Mouse (Mus musculus) kidney, embryonic 15.5 days (tissue): ENCODE results near the gene Mymx. TPM values are rescaled to one million over a fixed set of nuclear protein-coding genes. Genes with fewer than 3 reads are reported as not detected.

ENCODE experiments used
- ATAC-seq: fragments of 200-750 bp; cut with Nextera tagmentation; replicated peaks from 2 replicates; pipeline ENCODE4 v1.8.0; 2017; ENCODE audit warnings: moderate TSS enrichment; ENCODE audit not compliant: low FRiP score
- H3K27ac ChIP-seq: fragments of 300-500 bp; sonication (generic); 2 replicates; pipeline ENCODE4 v1.5.1; 2015; ENCODE audit warnings: mild to moderate bottlenecking, inconsistent platforms
- H3K27me3 ChIP-seq: fragments of 300-500 bp; sonication (generic); 2 replicates; pipeline ENCODE4 v1.6.1; 2015; ENCODE audit warnings: inconsistent platforms
- H3K36me3 ChIP-seq: fragments of 300-500 bp; sonication (generic); 2 replicates; pipeline ENCODE4 v1.6.1; 2015; ENCODE audit warnings: inconsistent platforms
- H3K4me1 ChIP-seq: fragments of 300-500 bp; sonication (generic); 2 replicates; pipeline ENCODE4 v1.6.1; 2015; ENCODE audit warnings: inconsistent platforms
- H3K4me2 ChIP-seq: fragments of 300-500 bp; sonication (generic); 2 replicates; pipeline ENCODE4 v1.6.1; 2015; ENCODE audit warnings: moderate library complexity, mild to moderate bottlenecking, inconsistent platforms
- H3K4me3 ChIP-seq: fragments of 300-500 bp; sonication (generic); replicated peaks from 2 replicates; pipeline ENCODE4 v1.5.1; 2015; ENCODE audit warnings: mild to moderate bottlenecking, inconsistent platforms
- H3K9ac ChIP-seq: fragments of 300-500 bp; sonication (generic); 2 replicates; pipeline ENCODE4 v1.6.1; 2015; ENCODE audit warnings: mild to moderate bottlenecking, inconsistent platforms
- H3K9me3 ChIP-seq: fragments of 300-500 bp; sonication (generic); replicated peaks from 2 replicates; pipeline ENCODE4 v1.6.1; 2016; ENCODE audit warnings: inconsistent platforms
- WGBS: fragments of 180-500 bp; shearing (Covaris S2); methylation state at CpG from one replicate; pipeline ENCODE4 v1.1.7; 2015; ENCODE audit warnings: mixed read lengths; 5-methylcytosine and 5-hydroxymethylcytosine counted together
- polyA plus RNA-seq: library from polyadenylated mRNA; unstranded; fragments of >200 nt; fragmentation: Nextera tagmentation; extraction: Ambion mirVana; gene quantifications from 2 replicates; pipeline ENCODE4 v1.2.1, GENCODE M21; 2015

The Mymx gene
- polyA plus RNA-seq, 1 experiment from 2014 or later = 5.7 TPM

GRCm38 (mm10) chr17:45565103-45565502 lies 36.8 kb downstream of the Mymx start:
- Histone ChIP-seq H3K27me3 (no peaks in the 10 kb centered on the region), H3K36me3 (peaks cover 48% of the 10 kb centered on the region), H3K9me3 (no peaks in the 10 kb centered on the region), H3K27ac (peak overlapping the region; percentile 95; the same call in 1 of the 2 replicates), H3K4me2 (peak overlapping the region; percentile 70), H3K4me1 (peaks cover 60% of the 10 kb centered on the region), H3K4me3 (peak overlapping the region; percentile 97), H3K9ac (peak overlapping the region; percentile 95)
- WGBS = 94% methylated on average over 11 of the region's 11 CpGs
- no peak for ATAC-seq

GRCm38 (mm10) chr17:45564531-45565084 lies 37.3 kb downstream of the Mymx start:
- H3K9me3 ChIP-seq = no peaks in the 10 kb centered on the region
- H3K4me3 ChIP-seq = peak overlapping the region; percentile 97
- peak overlapping the region; percentile 95 for H3K27ac ChIP-seq
- peaks cover 55% of the 10 kb centered on the region for H3K4me1 ChIP-seq
- no peaks in the 10 kb centered on the region for H3K27me3 ChIP-seq
- peaks cover 43% of the 10 kb centered on the region for H3K36me3 ChIP-seq
- H3K9ac ChIP-seq = peak overlapping the region; percentile 95
- WGBS = 9% methylated on average over 18 of the region's 18 CpGs
- ATAC-seq = peak; percentile 6; the same call in 1 of the 2 replicates
- H3K4me2 ChIP-seq = peak overlapping the region; percentile 70

DNA sequence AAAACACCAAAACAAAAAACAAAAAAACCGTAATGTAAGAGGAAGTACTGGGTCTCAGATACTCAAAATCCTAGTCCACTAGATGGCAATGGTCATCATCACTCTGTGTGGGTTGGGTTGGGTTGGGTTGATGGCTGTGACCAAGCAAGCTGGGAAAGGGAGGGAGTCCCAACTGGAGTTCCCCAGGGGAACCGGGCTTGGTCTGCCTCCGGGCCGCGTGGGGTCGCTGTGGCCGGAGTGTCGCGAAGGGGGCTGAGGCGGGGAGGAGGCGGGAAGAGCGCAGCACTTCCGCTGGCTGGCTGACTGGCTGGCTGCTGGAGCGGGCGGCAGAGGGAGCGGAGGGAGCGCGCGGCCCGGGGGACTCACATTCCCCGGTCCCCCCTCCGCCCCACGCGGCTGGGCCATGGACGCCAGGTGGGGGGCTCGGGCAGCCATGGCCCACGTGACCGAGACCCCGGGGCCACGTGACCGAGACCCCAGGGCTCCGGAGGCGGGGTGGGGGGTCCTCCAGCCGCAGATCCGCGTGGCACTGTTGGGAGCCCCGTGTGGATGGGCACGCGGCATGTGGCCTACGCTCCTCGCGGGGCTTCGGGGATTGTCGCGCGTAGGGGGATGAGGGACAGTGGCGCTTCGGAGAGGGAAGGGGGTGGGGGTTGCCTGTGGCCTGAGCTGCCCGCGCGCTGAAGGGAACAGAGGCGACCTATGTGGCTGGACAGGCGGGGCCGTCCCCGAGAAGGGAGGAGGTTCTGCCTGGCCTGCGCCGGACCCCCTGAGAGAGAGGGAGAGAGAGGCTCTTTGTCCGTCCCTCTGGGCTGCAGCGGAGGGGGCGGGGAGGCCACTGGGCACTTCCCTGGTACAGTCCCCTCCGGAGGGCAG lies 38.0 kb downstream of the Mymx start, which contains the start of gene Slc35b2:
TSS of gene Slc35b2 (plus strand) at position 220 of the 876 bp plus-strand sequence.
- ATAC-seq = peak; percentile 89
- Histone ChIP-seq H3K27ac (peak within 1 kb of the TSS; percentile 95), H3K4me1 (peaks cover 48% of the 10 kb centered on the region), H3K4me2 (peak within 1 kb of the TSS; percentile 70), H3K4me3 (peak within 1 kb of the TSS; percentile 97), H3K9ac (peak within 1 kb of the TSS; percentile 95), H3K36me3 (peaks cover 36% of the 10 kb centered on the region), H3K27me3 (no peaks in the 10 kb centered on the region), H3K9me3 (no peaks in the 10 kb centered on the region)
- WGBS = under 1% methylated on average over 55 of the region's 61 CpGs

GRCm38 (mm10) chr17:45563216-45563615 lies 38.7 kb downstream of the Mymx start:
- H3K9ac ChIP-seq = no peak overlapping the region
- peak overlapping the region; percentile 97; the same call in 1 of the 2 replicates for H3K4me3 ChIP-seq
- H3K4me1 ChIP-seq = peaks cover 45% of the 10 kb centered on the region
- H3K27ac ChIP-seq = no peak overlapping the region
- no peaks in the 10 kb centered on the region for H3K27me3 ChIP-seq
- ATAC-seq = no peak
- peaks cover 29% of the 10 kb centered on the region for H3K36me3 ChIP-seq
- peak overlapping the region; percentile 70 for H3K4me2 ChIP-seq
- WGBS = 76% methylated on average over 12 of the region's 12 CpGs
- no peaks in the 10 kb centered on the region for H3K9me3 ChIP-seq

GRCm38 (mm10) chr17:45559732-45560525 lies 42.0 kb downstream of the Mymx start:
- no peak for ATAC-seq
- WGBS = 86% methylated on average over 15 of the region's 15 CpGs

DNA sequence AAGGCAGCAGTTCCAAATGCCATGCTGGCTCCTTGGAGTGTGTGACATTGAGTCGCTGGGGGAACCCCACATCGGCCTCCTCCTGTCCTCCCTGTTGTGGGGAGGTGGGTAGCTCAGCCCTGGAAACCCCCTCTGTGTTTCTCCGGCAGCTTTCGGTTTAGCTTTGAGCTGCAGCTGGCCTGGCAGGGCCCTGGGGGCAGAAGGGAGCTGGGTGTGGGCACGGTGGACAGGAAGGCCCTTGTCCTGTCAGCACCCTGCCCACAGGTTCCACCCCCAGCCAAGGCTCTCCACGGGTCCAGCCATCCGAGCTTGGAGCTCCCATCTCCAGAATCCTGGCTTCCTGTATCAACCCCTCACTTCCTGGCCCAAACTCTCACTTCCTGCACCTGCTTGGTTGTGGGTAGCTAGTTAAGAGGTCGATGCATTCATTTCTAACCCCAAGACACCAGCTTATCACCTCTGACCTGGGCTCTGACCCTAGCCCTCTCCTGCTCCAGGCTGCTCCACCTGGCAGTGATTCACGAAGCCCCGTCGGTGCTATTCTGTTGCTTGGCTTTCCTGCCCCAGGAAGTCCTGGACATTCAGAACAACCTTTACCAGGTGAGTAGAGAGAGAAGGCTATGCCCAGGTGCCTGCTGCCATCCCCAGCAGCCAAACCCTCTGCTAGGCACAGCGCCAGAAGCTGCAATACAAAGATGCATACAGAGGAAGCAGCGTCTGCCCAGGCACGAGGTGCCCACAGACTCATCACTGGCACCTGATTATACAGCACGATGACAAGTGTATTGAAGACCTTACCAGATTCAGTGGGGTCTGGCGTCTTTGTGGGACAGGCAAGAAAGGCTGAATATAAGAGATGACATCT lies 43.7 kb downstream of the Mymx start:
- no peaks in the 10 kb centered on the region for H3K36me3 ChIP-seq
- peaks cover 27% of the 10 kb centered on the region for H3K27me3 ChIP-seq
- H3K9me3 ChIP-seq = no peaks in the 10 kb centered on the region
- H3K4me3 ChIP-seq = no peak overlapping the region
- WGBS = 69% methylated on average over 16 of the region's 16 CpGs
- H3K27ac ChIP-seq = no peak overlapping the region
- H3K4me1 ChIP-seq = peaks cover 38% of the 10 kb centered on the region
- no peak for ATAC-seq
- H3K9ac ChIP-seq = no peak overlapping the region
- peak overlapping the region; percentile 74; the same call in 1 of the 2 replicates for H3K4me2 ChIP-seq

More at GRCm38 (mm10) chr17:45559732-45560525, 42.0 kb downstream of the Mymx start:
- Histone ChIP-seq H3K27ac (no peak overlapping the region), H3K4me2 (no peak overlapping the region), H3K9ac (no peak overlapping the region), H3K4me1 (peaks cover 46% of the 10 kb centered on the region), H3K9me3 (no peaks in the 10 kb centered on the region), H3K4me3 (no peak overlapping the region), H3K27me3 (peaks cover 17% of the 10 kb centered on the region), H3K36me3 (no peaks in the 10 kb centered on the region)

GRCm38 (mm10) chr17:45557246-45557824 lies 44.6 kb downstream of the Mymx start:
- H3K27ac ChIP-seq = no peak overlapping the region
- no peak for ATAC-seq
- 0 out of 2 replicates have a peak overlapping the region, but pooled peaks have one; percentile 21 for H3K9ac ChIP-seq
- peaks cover 32% of the 10 kb centered on the region for H3K27me3 ChIP-seq
- H3K4me3 ChIP-seq = peak overlapping the region; percentile 59; the same call in 1 of the 2 replicates
- 61% methylated on average over 6 of the region's 7 CpGs for WGBS
- H3K36me3 ChIP-seq = no peaks in the 10 kb centered on the region
- no peaks in the 10 kb centered on the region for H3K9me3 ChIP-seq
- peaks cover 30% of the 10 kb centered on the region for H3K4me1 ChIP-seq
- peak overlapping the region; percentile 74 for H3K4me2 ChIP-seq

- no peak overlapping the region for H3K27ac ChIP-seq
- no peak for ATAC-seq
- H3K27me3 ChIP-seq = peaks cover 32% of the 10 kb centered on the region
- peak overlapping the region; percentile 74 for H3K4me2 ChIP-seq
- H3K4me1 ChIP-seq = peaks cover 33% of the 10 kb centered on the region
- H3K9ac ChIP-seq = peak overlapping the region; percentile 49; the same call in 1 of the 2 replicates
- WGBS = 69% methylated on average over 3 of the region's 3 CpGs
- H3K36me3 ChIP-seq = no peaks in the 10 kb centered on the region
- peak overlapping the region; percentile 59 for H3K4me3 ChIP-seq
- H3K9me3 ChIP-seq = no peaks in the 10 kb centered on the region
Measured at GRCm38 (mm10) chr17:45556514-45557245, 45.2 kb downstream of the Mymx start.

DNA sequence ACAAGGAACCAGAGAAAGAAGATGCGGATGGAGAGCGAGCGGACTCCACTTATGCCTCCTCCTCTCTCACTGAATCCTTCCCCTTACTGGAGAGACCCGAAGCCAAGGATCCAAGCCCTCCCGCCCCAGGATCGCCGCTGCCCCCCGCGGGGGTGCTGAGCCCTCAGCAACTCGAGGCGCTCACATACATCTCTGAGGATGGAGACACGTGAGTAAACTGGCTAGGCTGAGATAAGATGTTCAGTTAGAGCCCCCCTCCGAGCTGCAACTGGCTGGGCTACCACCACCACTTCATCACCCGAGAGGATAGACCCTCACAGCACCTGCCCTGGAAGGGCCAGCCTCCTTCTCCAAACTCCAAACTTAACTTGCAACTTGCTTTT lies 45.8 kb downstream of the Mymx start:
- 4% methylated on average over 14 of the region's 14 CpGs for WGBS
- H3K4me1 ChIP-seq = peaks cover 33% of the 10 kb centered on the region
- peak overlapping the region; percentile 49 for H3K9ac ChIP-seq
- ATAC-seq = no peak
- H3K36me3 ChIP-seq = no peaks in the 10 kb centered on the region
- H3K27me3 ChIP-seq = peaks cover 37% of the 10 kb centered on the region
- H3K4me3 ChIP-seq = peak overlapping the region; percentile 59
- no peaks in the 10 kb centered on the region for H3K9me3 ChIP-seq
- peak overlapping the region; percentile 74 for H3K4me2 ChIP-seq
- H3K27ac ChIP-seq = no peak overlapping the region

DNA sequence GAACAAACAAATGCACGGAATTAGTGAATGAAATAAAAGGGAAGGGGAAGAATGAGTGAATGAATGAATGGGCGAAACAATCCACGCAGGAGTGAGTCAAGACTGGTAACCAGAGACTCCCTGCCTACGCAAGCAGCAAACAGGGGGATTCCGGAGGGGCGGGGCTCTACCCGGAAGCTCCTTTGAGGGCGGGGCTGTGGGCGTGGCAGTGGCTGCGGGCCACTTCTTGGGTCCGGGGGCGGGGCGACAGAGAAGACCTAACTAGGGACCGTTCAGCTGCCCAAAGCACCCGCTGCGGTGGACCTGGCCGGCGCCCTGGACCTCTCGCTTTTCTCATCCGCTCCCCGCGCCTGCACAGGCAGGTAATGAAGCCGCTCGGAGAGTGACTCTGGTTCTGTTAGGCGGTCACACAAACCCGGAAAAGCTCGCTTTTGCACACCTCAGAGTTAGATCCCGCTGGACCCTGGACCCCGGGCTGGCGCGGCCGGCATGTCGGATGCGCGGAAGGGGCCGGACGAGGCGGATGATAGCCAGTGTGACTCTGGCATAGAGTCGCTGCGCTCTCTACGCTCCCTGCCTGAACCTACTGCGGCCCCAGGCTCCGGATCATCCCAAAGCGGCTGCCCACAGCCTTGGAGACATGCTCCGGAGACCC lies 46.3 kb downstream of the Mymx start, which contains the start of gene Nfkbie:
TSS of gene Nfkbie (plus strand) at position 252 of the 655 bp plus-strand sequence.
- ATAC-seq = peak; percentile 85
- H3K4me1 ChIP-seq = peaks cover 33% of the 10 kb centered on the region
- peak within 1 kb of the TSS; percentile 59 for H3K4me3 ChIP-seq
- no peak within 1 kb of the TSS for H3K27ac ChIP-seq
- peaks cover 42% of the 10 kb centered on the region for H3K27me3 ChIP-seq
- peak within 1 kb of the TSS; percentile 74 for H3K4me2 ChIP-seq
- WGBS = under 1% methylated on average over 45 of the region's 45 CpGs
- H3K36me3 ChIP-seq = no peaks in the 10 kb centered on the region
- peak within 1 kb of the TSS; percentile 49 for H3K9ac ChIP-seq
- no peaks in the 10 kb centered on the region for H3K9me3 ChIP-seq
